Mouse (Mus musculus) colon, adult 2 months (tissue): ENCODE data around the gene Olfr706. TPM values are rescaled to one million over a fixed set of nuclear protein-coding genes. Genes with fewer than 3 reads are reported as not detected.

ENCODE experiments used
- polyA plus RNA-seq: library from polyadenylated mRNA; depleted of rRNA; stranded (reverse); fragments of >200 nt; gene quantifications from 2 replicates; pipeline ENCODE4 v1.2.3, GENCODE M21; 2012; rRNA removed

Gene Olfr706
- polyA plus RNA-seq = not detected in 2 replicates

GRCm38 (mm10) chr7:106888062-106888461 lies at the start of gene Olfr706:
TSS of gene Olfr706 (minus strand) at chr7:106888162.

GRCm38 (mm10) chr7:106932119-106932518 lies 44.2 kb upstream of the Olfr706 start, which contains the start of gene Olfr709-ps1:
TSS of gene Olfr709-ps1 (minus strand) at chr7:106932219.

GRCm38 (mm10) chr7:106907676-106908075 lies 19.7 kb upstream of the Olfr706 start, which contains the start of gene Olfr1532-ps1:
TSS of gene Olfr1532-ps1 (plus strand) at chr7:106908001.

GRCm38 (mm10) chr7:106901141-106901540 lies 13.2 kb upstream of the Olfr706 start, which contains the start of gene Olfr707:
TSS of gene Olfr707 (minus strand) at chr7:106901241.

GRCm38 (mm10) chr7:106876791-106877190 lies 11.2 kb downstream of the Olfr706 start, which contains the start of gene Olfr705:
TSS of gene Olfr705 (minus strand) at chr7:106876891.

GRCm38 (mm10) chr7:106862885-106863284 lies 25.1 kb downstream of the Olfr706 start, which contains the start of gene Olfr704:
TSS of gene Olfr704 (plus strand) at chr7:106863185.

GRCm38 (mm10) chr7:106843060-106843459 lies 44.9 kb downstream of the Olfr706 start, which contains the start of gene Olfr703:
TSS of gene Olfr703 (plus strand) at chr7:106843360.

GRCm38 (mm10) chr7:106833793-106834192 lies 54.2 kb downstream of the Olfr706 start, which contains the start of gene Olfr702:
TSS of gene Olfr702 (minus strand) at chr7:106833893.

Other genes starting within 250 kb of the Olfr706 start
- gene Olfr693, start 207.6 kb downstream of the Olfr706 start, polyA plus RNA-seq = not detected in 2 replicates
- not detected in 2 replicates for gene Olfr694, start 196.3 kb downstream of the Olfr706 start, polyA plus RNA-seq
- not detected in 2 replicates for gene Olfr695, start 171.8 kb downstream of the Olfr706 start, polyA plus RNA-seq
- not detected in 2 replicates for gene Olfr697, start 145.7 kb downstream of the Olfr706 start, polyA plus RNA-seq
- gene Olfr698, start 132.8 kb downstream of the Olfr706 start, polyA plus RNA-seq = not detected in 2 replicates
- not detected in 2 replicates for gene Olfr699, start 95.0 kb downstream of the Olfr706 start, polyA plus RNA-seq
- not detected in 2 replicates for gene Olfr700, start 79.3 kb downstream of the Olfr706 start, polyA plus RNA-seq
- gene Olfr701, start 74.0 kb downstream of the Olfr706 start, polyA plus RNA-seq = not detected in 2 replicates
- not detected in 2 replicates for gene Olfr702, start 54.3 kb downstream of the Olfr706 start, polyA plus RNA-seq
- not detected in 2 replicates for gene Olfr703, start 44.8 kb downstream of the Olfr706 start, polyA plus RNA-seq
- not detected in 2 replicates for gene Olfr704, start 25.0 kb downstream of the Olfr706 start, polyA plus RNA-seq
- not detected in 2 replicates for gene Olfr705, start 11.3 kb downstream of the Olfr706 start, polyA plus RNA-seq
- not detected in 2 replicates for gene Olfr707, start 13.1 kb upstream of the Olfr706 start, polyA plus RNA-seq
- gene Olfr1532-ps1, start 19.8 kb upstream of the Olfr706 start, polyA plus RNA-seq = not detected in 2 replicates
- gene Olfr709-ps1, start 44.1 kb upstream of the Olfr706 start, polyA plus RNA-seq = not detected in 2 replicates
- not detected in 2 replicates for gene Olfr710, start 60.1 kb upstream of the Olfr706 start, polyA plus RNA-seq
- gene Olfr6, start 75.8 kb upstream of the Olfr706 start, polyA plus RNA-seq = not detected in 2 replicates
- not detected in 2 replicates for gene Olfr711, start 87.3 kb upstream of the Olfr706 start, polyA plus RNA-seq
- gene Olfr2, start 117.9 kb upstream of the Olfr706 start, polyA plus RNA-seq = not detected in 2 replicates
- not detected in 2 replicates for gene Olfr713, start 143.0 kb upstream of the Olfr706 start, polyA plus RNA-seq
- not detected in 2 replicates for gene Olfr714, start 182.8 kb upstream of the Olfr706 start, polyA plus RNA-seq
- not detected in 2 replicates for gene Olfr17, start 205.1 kb upstream of the Olfr706 start, polyA plus RNA-seq
- not detected in 2 replicates for gene Olfr715b, start 222.2 kb upstream of the Olfr706 start, polyA plus RNA-seq
- gene Olfr715, start 242.9 kb upstream of the Olfr706 start, polyA plus RNA-seq = not detected in 2 replicates